Comparison of ENCODE assay signal across 31 mouse cellular contexts in the genomic region with DNA sequence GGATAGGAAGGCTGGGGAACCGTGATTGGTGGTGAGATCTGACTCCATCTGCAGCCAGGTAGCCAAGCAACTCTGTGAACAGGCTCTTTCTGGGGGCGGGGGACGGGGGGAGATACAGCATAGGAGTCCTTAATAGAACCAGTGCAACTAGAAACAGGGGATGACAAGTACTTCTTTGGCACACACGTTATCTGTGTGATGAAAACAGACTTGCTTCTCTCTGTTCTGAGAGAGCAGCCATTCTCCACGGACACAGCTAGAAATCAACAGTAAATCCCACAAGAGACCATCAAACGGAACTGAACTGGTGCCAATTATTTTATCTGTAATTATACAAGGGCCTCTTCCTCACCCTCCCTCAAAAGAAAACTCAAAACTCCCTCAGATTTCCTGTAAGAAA. TPM values are rescaled to one million over a fixed set of nuclear protein-coding genes. Genes with fewer than 3 reads are reported as not detected.
A peak's percentile ranks its signal among the peaks of the same experiment; 100 is the strongest.
DNase-seq lines count a peak whose midpoint lies in the region; ATAC-seq and TF ChIP-seq lines count a peak whose summit lies in the region.
"Had no signal": no experiment of that assay in that cellular context is flagged by ENCODE, and none has a peak within 500 bp of the region (broad histone marks: within the 10 kb centered on the region; RNA-seq: fewer than 3 reads in every experiment).

No protein-coding gene starts in this region.

- DNase-seq in heart, adult 8-10 months (ENCODE audit: low spot score) = peak; percentile 36
- DNase-seq in heart, postnatal 14 days = no peak
- peak; percentile 33 for DNase-seq in kidney, postnatal 0 days (ENCODE audit: low spot score)
- no peak for DNase-seq in kidney, postnatal 14 days
- peak; percentile 45 for DNase-seq in heart, postnatal 0 days (ENCODE audit: low spot score)
- DNase-seq in left cerebral cortex, postnatal 4 days = no peak
- DNase-seq: adrenal gland, postnatal 10 days; cerebellum, adult 11 months; cerebellum, adult 9-10 months; cerebellum, postnatal 36 days; gastrocnemius, postnatal 10 days; kidney, postnatal 36 days; lung, postnatal 4 days; right cerebral cortex, postnatal 4 days; thymus, adult 18-20 months; thymus, postnatal 25 days had no signal

- no peak for TF ChIP-seq CTCF in kidney, postnatal 0 days (IDR thresholded peaks at IDR 0.05; ENCODE audit: low read depth)
- TF ChIP-seq CTCF in heart, postnatal 0 days (IDR thresholded peaks at IDR 0.05; ENCODE audit: low read depth) = no peak

- H3K27ac ChIP-seq in kidney, postnatal 0 days = no peak overlapping the region
- H3K27ac ChIP-seq in heart, embryonic 13.5 days (replicated peaks) = peak overlapping the region; percentile 58
- no peak overlapping the region for H3K27ac ChIP-seq in heart, postnatal 0 days (ENCODE audit: low read depth)
- H3K27ac ChIP-seq: forebrain, embryonic 13.5 days; hindbrain, embryonic 12.5 days; layer of hippocampus, adult 2 months; left cerebral cortex, adult 2 months; midbrain, embryonic 12.5 days; neural tube, embryonic 12.5 days; stomach, postnatal 0 days had no signal

- H3K4me2 ChIP-seq in kidney, postnatal 0 days (ENCODE audit: low read length) = no peak overlapping the region
- H3K4me2 ChIP-seq in heart, embryonic 13.5 days = peak overlapping the region; percentile 7; the same call in 1 of the 2 replicates
- H3K4me2 ChIP-seq in heart, postnatal 0 days (ENCODE audit: low read depth, low read length) = no peak overlapping the region
- H3K4me2 ChIP-seq: forebrain, embryonic 13.5 days; hindbrain, embryonic 12.5 days; midbrain, embryonic 12.5 days; neural tube, embryonic 12.5 days had no signal

- H3K4me3 ChIP-seq in kidney, postnatal 0 days (replicated peaks; ENCODE audit: low read depth, low read length) = no peak overlapping the region
- no peak overlapping the region for H3K4me3 ChIP-seq in heart, embryonic 13.5 days
- no peak overlapping the region for H3K4me3 ChIP-seq in heart, postnatal 0 days (ENCODE audit: low read depth, low read length)
- H3K4me3 ChIP-seq: forebrain, embryonic 13.5 days; hindbrain, embryonic 12.5 days; layer of hippocampus, adult 2 months; left cerebral cortex, adult 2 months; megakaryocyte, embryonic 14.5 days; midbrain, embryonic 12.5 days; myocyte; neural tube, embryonic 12.5 days had no signal

- no peaks in the 10 kb centered on the region for H3K27me3 ChIP-seq in kidney, postnatal 0 days (ENCODE audit: insufficient read depth, low read length)
- no peaks in the 10 kb centered on the region for H3K27me3 ChIP-seq in heart, embryonic 13.5 days (replicated peaks)
- no peaks in the 10 kb centered on the region for H3K27me3 ChIP-seq in heart, postnatal 0 days (ENCODE audit: control insufficient read depth, insufficient read depth, low read length)
- H3K27me3 ChIP-seq: forebrain, embryonic 13.5 days; hindbrain, embryonic 12.5 days; megakaryocyte, embryonic 14.5 days; midbrain, embryonic 12.5 days; neural tube, embryonic 12.5 days had no signal

- no peak for TF ChIP-seq EP300 in heart, postnatal 0 days (IDR thresholded peaks at IDR 0.05; ENCODE audit: low read depth)

- WGBS in kidney, postnatal 0 days = 66% methylated on average over 6 of the region's 6 CpGs
- WGBS in heart, embryonic 13.5 days = 17% methylated on average over 6 of the region's 6 CpGs
- WGBS in heart, postnatal 0 days = 15% methylated on average over 6 of the region's 6 CpGs

- peaks cover 3% of the 10 kb centered on the region; the same call in 1 of the 2 replicates for H3K36me3 ChIP-seq in kidney, postnatal 0 days (ENCODE audit: insufficient read depth, low read length)
- H3K36me3 ChIP-seq in heart, embryonic 13.5 days = peaks cover 44% of the 10 kb centered on the region
- no peaks in the 10 kb centered on the region; the same call in 1 of the 2 replicates for H3K36me3 ChIP-seq in heart, postnatal 0 days (replicated peaks; ENCODE audit: control insufficient read depth, insufficient read depth, low read length)
- H3K36me3 ChIP-seq: hindbrain, embryonic 12.5 days; midbrain, embryonic 12.5 days; neural tube, embryonic 12.5 days had no signal

- H3K4me1 ChIP-seq in kidney, postnatal 0 days (replicated peaks; ENCODE audit: insufficient read depth, low read length) = no peaks in the 10 kb centered on the region
- H3K4me1 ChIP-seq in heart, embryonic 13.5 days = peaks cover 38% of the 10 kb centered on the region
- peaks cover 15% of the 10 kb centered on the region for H3K4me1 ChIP-seq in heart, postnatal 0 days (ENCODE audit: control insufficient read depth, insufficient read depth)
- H3K4me1 ChIP-seq: forebrain, embryonic 13.5 days; hindbrain, embryonic 12.5 days; midbrain, embryonic 12.5 days; neural tube, embryonic 12.5 days had no signal

- no peaks in the 10 kb centered on the region for H3K9me3 ChIP-seq in kidney, postnatal 0 days (replicated peaks; ENCODE audit: low read length)
- no peaks in the 10 kb centered on the region for H3K9me3 ChIP-seq in heart, embryonic 13.5 days
- no peaks in the 10 kb centered on the region for H3K9me3 ChIP-seq in heart, postnatal 0 days (replicated peaks; ENCODE audit: control insufficient read depth, low read length)
- H3K9me3 ChIP-seq: forebrain, embryonic 13.5 days; hindbrain, embryonic 12.5 days; megakaryocyte, embryonic 14.5 days; midbrain, embryonic 12.5 days; neural tube, embryonic 12.5 days had no signal

- H3K9ac ChIP-seq in kidney, postnatal 0 days (ENCODE audit: low read depth, low read length) = no peak overlapping the region
- H3K9ac ChIP-seq in heart, embryonic 13.5 days = 0 out of 2 replicates have a peak overlapping the region, but pooled peaks have one; percentile 8
- H3K9ac ChIP-seq in heart, postnatal 0 days (replicated peaks; ENCODE audit: low read depth, low read length) = no peak overlapping the region
- H3K9ac ChIP-seq: forebrain, embryonic 13.5 days; hindbrain, embryonic 12.5 days; midbrain, embryonic 12.5 days; neural tube, embryonic 12.5 days had no signal

- ATAC-seq in kidney, postnatal 0 days (replicated peaks; ENCODE audit: low FRiP score, low read depth) = no peak
- ATAC-seq in heart, embryonic 13.5 days (ENCODE audit: extremely low read depth, insufficient number of reproducible peaks, low FRiP score, low TSS enrichment) = no peak
- no peak for ATAC-seq in heart, postnatal 0 days (ENCODE audit: insufficient read depth, low read depth)
- ATAC-seq: forebrain, embryonic 13.5 days; intestine, embryonic 16.5 days; lung, postnatal 0 days; Patski had no signal

- intact Hi-C loops in heart, postnatal 14 days (cut with DNase I) = no loop called here
- intact Hi-C loops in left cerebral cortex, postnatal 4 days (cut with DNase I) = no loop called here

RNA-seq across cellular contexts. Expression of gene Gucy1b1, which starts 29.7 kb away (rescaled TPM):
- 10 to 100 TPM; 10.7 to 12.6 (median 11.0) TPM for total RNA-seq in heart, adult 8-10 months (2022)
- 10 to 100 TPM; 19.8 to 21.1 TPM for total RNA-seq in heart, postnatal 14 days (2021)
- 24.2 and 28.2 TPM in 2 replicates for polyA plus RNA-seq in kidney, postnatal 0 days (2015; fragmentation: Nextera tagmentation; extraction: Ambion mirVana)
- 57.1 and 59.5 TPM in 2 replicates for polyA plus RNA-seq in heart, embryonic 13.5 days (2015; fragmentation: Nextera tagmentation; extraction: Ambion mirVana)
- total RNA-seq in heart, postnatal 0 days (2014; rRNA removed; ENCODE audit: low replicate concordance) = 15.6 and 39.3 TPM in 2 replicates
- polyA plus RNA-seq in heart, postnatal 0 days (2015; fragmentation: Nextera tagmentation; extraction: Ambion mirVana) = 24.3 and 27.5 TPM in 2 replicates
- 100 to 1,000 TPM; 143 to 157 TPM for total RNA-seq in left cerebral cortex, postnatal 4 days (2021)
- total RNA-seq: granulocyte monocyte progenitor cell, adult 5-6 weeks; MEL had no signal
- polyA plus RNA-seq: myocyte, Patski had no signal

RNA-seq across cellular contexts. Expression of gene Gucy1a1, which starts 41.4 kb away (rescaled TPM):
- total RNA-seq in heart, adult 8-10 months (2022) = 10 to 100 TPM; 13.8 to 19.0 (median 15.7) TPM
- total RNA-seq in heart, postnatal 14 days (2021) = 10 to 100 TPM; 26.6 to 34.5 TPM
- 72.4 and 72.5 TPM in 2 replicates for polyA plus RNA-seq in kidney, postnatal 0 days (2015; fragmentation: Nextera tagmentation; extraction: Ambion mirVana)
- 52.2 and 54.2 TPM in 2 replicates for polyA plus RNA-seq in heart, embryonic 13.5 days (2015; fragmentation: Nextera tagmentation; extraction: Ambion mirVana)
- 23.3 and 28.7 TPM in 2 replicates for total RNA-seq in heart, postnatal 0 days (2014; rRNA removed; ENCODE audit: low replicate concordance)
- polyA plus RNA-seq in heart, postnatal 0 days (2015; fragmentation: Nextera tagmentation; extraction: Ambion mirVana) = 24.6 and 25.7 TPM in 2 replicates
- 100 to 1,000 TPM; 138 to 165 TPM for total RNA-seq in left cerebral cortex, postnatal 4 days (2021)
- total RNA-seq: granulocyte monocyte progenitor cell, adult 5-6 weeks; MEL had no signal
- polyA plus RNA-seq: myocyte, Patski had no signal

Comparison
In these comparisons a context has a peak if more than half of its experiments do, and no peak if none do; other contexts are left out.
1. DNase-seq: peak in heart, adult 8-10 months (single experiment), kidney, postnatal 0 days (single experiment) and heart, postnatal 0 days (single experiment); none in heart, postnatal 14 days (0 of 2), kidney, postnatal 14 days (single experiment) and left cerebral cortex, postnatal 4 days (single experiment).